Mouse (Mus musculus) hindbrain, embryonic 13.5 days (tissue): Measurements from ENCODE around the gene Tfap2d. TPM values are rescaled to one million over a fixed set of nuclear protein-coding genes. Genes with fewer than 3 reads are reported as not detected.

Source experiments
- ATAC-seq: fragments of 200-750 bp; cut with Nextera tagmentation; 2 replicates; pipeline ENCODE4 v1.8.0; 2017; ENCODE audit warnings: moderate TSS enrichment; ENCODE audit not compliant: low FRiP score
- H3K27ac ChIP-seq: fragments of 300-500 bp; sonication (generic); 2 replicates; pipeline ENCODE4 v1.5.1; 2015; ENCODE audit warnings: inconsistent platforms, mild to moderate bottlenecking, moderate library complexity
- H3K27me3 ChIP-seq: fragments of 300-500 bp; sonication (generic); 2 replicates; pipeline ENCODE4 v1.6.1; 2015; ENCODE audit warnings: mild to moderate bottlenecking, inconsistent platforms
- H3K36me3 ChIP-seq: fragments of 300-500 bp; sonication (generic); 2 replicates; pipeline ENCODE4 v1.6.1; 2015; ENCODE audit warnings: mild to moderate bottlenecking, inconsistent platforms
- H3K4me1 ChIP-seq: fragments of 300-500 bp; sonication (generic); replicated peaks from 2 replicates; pipeline ENCODE4 v1.6.1; 2015; ENCODE audit warnings: inconsistent platforms
- H3K4me2 ChIP-seq: fragments of 300-500 bp; sonication (generic); 2 replicates; pipeline ENCODE4 v1.6.1; 2015; ENCODE audit warnings: inconsistent platforms, mild to moderate bottlenecking, moderate library complexity
- H3K4me3 ChIP-seq: fragments of 300-500 bp; sonication (generic); 2 replicates; pipeline ENCODE4 v1.5.1; 2015; ENCODE audit warnings: mild to moderate bottlenecking, inconsistent platforms
- H3K9ac ChIP-seq: fragments of 300-500 bp; sonication (generic); 2 replicates; pipeline ENCODE4 v1.6.1; 2015; ENCODE audit warnings: mild to moderate bottlenecking, inconsistent platforms
- H3K9me3 ChIP-seq: fragments of 300-500 bp; sonication (generic); 2 replicates; pipeline ENCODE4 v1.6.1; 2016; ENCODE audit warnings: inconsistent platforms
- WGBS: fragments of 180-500 bp; shearing (Covaris S2); methylation state at CpG from one replicate; pipeline ENCODE4 v1.1.7; 2015; 5-methylcytosine and 5-hydroxymethylcytosine counted together
- polyA plus RNA-seq: library from polyadenylated mRNA; unstranded; fragments of >200 nt; fragmentation: Nextera tagmentation; extraction: Ambion mirVana; gene quantifications from 2 replicates; pipeline ENCODE4 v1.2.1, GENCODE M21; 2015

Tfap2d gene
- polyA plus RNA-seq, result 2.1 and 4.8 TPM in 2 replicates

DNA sequence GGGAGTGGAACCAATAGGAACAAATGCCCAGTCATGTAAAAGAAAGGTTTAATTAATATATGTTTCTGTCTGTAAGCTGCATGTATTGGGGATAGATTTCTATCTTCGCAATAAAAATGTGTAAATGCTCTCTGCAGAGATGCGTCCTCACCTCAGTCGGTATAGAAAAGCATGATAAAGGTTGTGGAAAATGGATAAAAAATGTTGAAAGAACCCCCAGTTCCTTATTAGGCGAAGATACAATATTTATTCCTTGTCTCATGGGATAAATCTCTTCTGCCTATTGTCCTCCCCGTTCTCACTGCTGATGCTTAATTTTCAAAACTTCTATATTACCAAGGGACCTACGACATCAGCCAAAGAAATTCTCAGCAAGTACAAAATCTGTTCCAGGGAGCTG is at the start of gene Tfap2d:
Gene Tfap2d, plus strand, starts transcription at position 392 of the 400 bp plus-strand sequence.
- H3K9ac ChIP-seq, result no peak within 1 kb of the TSS
- H3K9me3 ChIP-seq, result no peaks in the 10 kb centered on the region
- H3K4me2 ChIP-seq, result no peak within 1 kb of the TSS
- 4% methylated on average over 6 of the region's 6 CpGs for WGBS
- H3K36me3 ChIP-seq, result no peaks in the 10 kb centered on the region
- ATAC-seq, result no peak
- no peak within 1 kb of the TSS for H3K27ac ChIP-seq
- H3K4me3 ChIP-seq, result no peak within 1 kb of the TSS
- peaks cover 99% of the 10 kb centered on the region for H3K27me3 ChIP-seq
- H3K4me1 ChIP-seq, result no peaks in the 10 kb centered on the region

DNA sequence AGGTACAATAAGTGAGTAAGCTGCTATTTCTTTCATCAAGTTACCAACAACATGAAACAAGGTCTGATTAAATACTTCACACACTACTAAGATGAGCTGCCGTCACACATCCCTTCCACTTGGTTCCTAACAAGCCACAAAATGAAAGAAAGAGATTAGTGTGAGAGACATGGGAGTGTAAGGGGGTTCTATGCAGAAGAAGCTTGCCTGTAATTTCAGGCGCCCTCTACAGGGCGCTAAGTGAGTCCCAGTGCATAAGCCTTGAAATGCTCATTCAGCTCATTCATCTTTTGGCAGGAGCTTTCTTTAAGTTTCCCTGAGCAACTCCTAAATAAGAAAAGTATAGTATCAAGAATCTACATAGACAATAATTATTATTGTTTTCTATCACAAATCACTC is 46.5 kb upstream of the Tfap2d start:
- no peak overlapping the region for H3K9ac ChIP-seq
- no peaks in the 10 kb centered on the region for H3K4me1 ChIP-seq
- H3K4me2 ChIP-seq, result no peak overlapping the region
- H3K4me3 ChIP-seq, result no peak overlapping the region
- no peaks in the 10 kb centered on the region for H3K36me3 ChIP-seq
- H3K27ac ChIP-seq, result no peak overlapping the region
- no peaks in the 10 kb centered on the region for H3K27me3 ChIP-seq
- no peaks in the 10 kb centered on the region for H3K9me3 ChIP-seq
- 17% methylated on average over 3 of the region's 3 CpGs for WGBS
- ATAC-seq, result no peak

DNA sequence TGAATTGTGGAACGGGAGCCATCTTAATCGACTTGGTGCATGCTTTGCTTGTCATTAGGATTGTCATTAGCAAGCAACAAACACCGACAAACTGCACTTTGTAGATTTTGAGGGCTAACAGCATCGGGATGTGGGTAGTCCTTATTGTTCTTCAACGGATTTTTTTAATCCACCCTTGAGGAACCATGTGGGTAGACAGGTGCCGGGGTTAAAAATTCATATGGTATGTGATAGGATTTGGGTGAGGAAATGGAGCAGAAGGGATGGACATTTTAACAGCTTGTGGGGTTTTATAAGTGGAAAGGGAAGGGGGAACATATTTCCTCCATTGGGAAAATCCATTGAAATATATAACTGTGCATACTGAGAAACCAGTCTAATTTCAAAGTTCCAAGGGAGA is 46.0 kb upstream of the Tfap2d start:
- H3K9ac ChIP-seq, result no peak overlapping the region
- ATAC-seq, result no peak
- no peak overlapping the region for H3K4me3 ChIP-seq
- H3K9me3 ChIP-seq, result no peaks in the 10 kb centered on the region
- H3K27ac ChIP-seq, result no peak overlapping the region
- no peaks in the 10 kb centered on the region for H3K27me3 ChIP-seq
- no peaks in the 10 kb centered on the region for H3K4me1 ChIP-seq
- no peaks in the 10 kb centered on the region for H3K36me3 ChIP-seq
- H3K4me2 ChIP-seq, result no peak overlapping the region
- WGBS, result 81% methylated on average over 6 of the region's 6 CpGs

DNA sequence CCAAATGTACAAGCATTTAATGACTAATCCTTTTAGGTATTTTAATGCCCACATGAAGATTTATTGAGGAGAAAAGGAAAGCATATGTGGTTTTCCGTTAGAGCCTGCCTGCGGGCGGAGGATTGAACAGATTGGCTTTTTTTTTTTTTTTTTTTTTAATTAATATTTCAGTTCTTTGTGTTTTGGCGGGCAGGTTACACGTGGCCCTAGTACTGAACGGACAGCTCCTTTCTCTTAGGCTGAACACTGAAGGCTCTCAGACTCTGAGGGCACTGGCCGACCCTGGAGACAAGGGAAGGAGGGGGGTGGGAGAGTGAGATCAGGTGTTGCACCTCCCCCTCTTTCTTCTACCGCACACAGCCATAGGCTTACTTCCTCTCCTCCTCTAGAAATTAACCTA is 14.7 kb upstream of the Tfap2d start:
- Histone ChIP-seq H3K36me3 (no peaks in the 10 kb centered on the region), H3K4me1 (0 out of 2 replicates have a peak, but pooled peaks cover 3% of the 10 kb centered on the region), H3K9ac (no peak overlapping the region), H3K4me3 (no peak overlapping the region), H3K4me2 (no peak overlapping the region), H3K27me3 (0 out of 2 replicates have a peak, but pooled peaks cover 7% of the 10 kb centered on the region), H3K27ac (no peak overlapping the region), H3K9me3 (no peaks in the 10 kb centered on the region)
- peak; percentile 49; the same call in 1 of the 2 replicates for ATAC-seq
- WGBS, result 9% methylated on average over 8 of the region's 8 CpGs

DNA sequence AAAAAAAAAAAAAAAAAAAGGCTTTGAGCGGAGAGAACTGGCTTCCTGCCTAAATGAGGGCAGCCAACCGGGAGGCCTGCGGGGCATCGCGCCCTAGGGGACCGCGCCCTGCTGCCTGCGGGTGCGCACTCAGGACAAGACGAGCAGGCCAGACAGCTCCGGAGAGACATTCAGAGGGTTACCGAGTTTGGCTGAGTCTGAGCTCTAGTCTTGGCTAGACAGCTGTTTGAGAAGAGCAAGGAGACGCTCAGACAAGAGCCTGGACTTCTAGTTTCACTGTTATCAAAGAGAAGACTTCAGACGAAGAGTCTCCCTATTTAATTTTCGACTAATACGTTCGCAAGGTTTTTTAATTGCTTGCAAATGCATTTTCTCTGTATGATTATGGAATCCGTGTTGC is 5.9 kb upstream of the Tfap2d start:
- H3K4me3 ChIP-seq, result no peak overlapping the region
- WGBS, result under 1% methylated on average over 18 of the region's 18 CpGs
- no peak overlapping the region for H3K27ac ChIP-seq
- H3K9me3 ChIP-seq, result no peaks in the 10 kb centered on the region
- no peak for ATAC-seq
- peaks cover 4% of the 10 kb centered on the region for H3K4me1 ChIP-seq
- H3K4me2 ChIP-seq, result 0 out of 2 replicates have a peak overlapping the region, but pooled peaks have one; percentile 27
- peaks cover 85% of the 10 kb centered on the region for H3K27me3 ChIP-seq
- no peak overlapping the region for H3K9ac ChIP-seq
- H3K36me3 ChIP-seq, result no peaks in the 10 kb centered on the region

DNA sequence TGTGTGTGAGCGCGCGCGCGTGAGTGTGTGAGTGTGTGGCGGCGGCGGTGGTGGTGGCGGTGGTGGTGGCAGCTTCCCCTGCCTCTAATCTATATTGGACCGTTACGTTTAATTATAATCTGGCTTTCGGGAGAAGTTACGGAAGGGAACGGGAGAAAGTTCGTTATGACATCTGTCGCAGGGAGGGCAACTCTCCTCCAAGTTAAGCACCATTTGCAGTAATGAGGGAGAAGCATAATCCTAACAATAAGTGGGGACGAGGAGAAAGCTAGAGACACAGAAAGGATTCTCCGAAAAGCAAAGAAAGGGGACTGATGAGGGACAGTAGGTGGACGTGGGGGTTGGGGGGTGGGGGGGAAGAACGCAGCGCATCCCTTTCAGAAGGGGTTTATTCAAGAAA is 494 bp downstream of the Tfap2d start:
- H3K4me2 ChIP-seq, result no peak overlapping the region
- WGBS, result under 1% methylated on average over 21 of the region's 21 CpGs
- no peak overlapping the region for H3K9ac ChIP-seq
- no peak overlapping the region for H3K27ac ChIP-seq
- no peaks in the 10 kb centered on the region for H3K9me3 ChIP-seq
- ATAC-seq, result no peak
- peaks cover 100% of the 10 kb centered on the region for H3K27me3 ChIP-seq
- no peaks in the 10 kb centered on the region for H3K4me1 ChIP-seq
- no peaks in the 10 kb centered on the region for H3K36me3 ChIP-seq
- no peak overlapping the region for H3K4me3 ChIP-seq

DNA sequence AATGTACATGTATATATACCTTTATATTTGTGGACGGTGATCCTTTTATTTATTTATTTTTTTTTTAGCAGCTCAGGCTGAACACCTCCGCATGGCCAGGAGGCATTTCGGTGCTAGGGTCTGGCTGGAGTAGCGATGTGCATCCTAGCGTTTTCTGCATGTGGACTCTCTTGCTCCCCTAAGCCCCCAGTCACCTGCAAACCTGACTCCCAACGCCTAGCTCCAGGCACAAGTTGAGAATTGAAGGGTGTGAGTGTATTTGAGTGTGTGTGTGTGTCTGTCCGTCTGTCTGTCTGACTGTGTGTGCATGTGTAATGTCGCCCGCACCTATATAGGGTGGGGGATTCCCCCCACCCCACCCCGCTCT is 937 bp downstream of the Tfap2d start:
- Histone ChIP-seq H3K4me1 (no peaks in the 10 kb centered on the region), H3K9me3 (no peaks in the 10 kb centered on the region), H3K4me3 (no peak overlapping the region), H3K9ac (no peak overlapping the region), H3K4me2 (no peak overlapping the region), H3K27me3 (peaks cover 100% of the 10 kb centered on the region), H3K27ac (no peak overlapping the region), H3K36me3 (no peaks in the 10 kb centered on the region)
- WGBS, result under 1% methylated on average over 10 of the region's 10 CpGs
- ATAC-seq, result no peak

DNA sequence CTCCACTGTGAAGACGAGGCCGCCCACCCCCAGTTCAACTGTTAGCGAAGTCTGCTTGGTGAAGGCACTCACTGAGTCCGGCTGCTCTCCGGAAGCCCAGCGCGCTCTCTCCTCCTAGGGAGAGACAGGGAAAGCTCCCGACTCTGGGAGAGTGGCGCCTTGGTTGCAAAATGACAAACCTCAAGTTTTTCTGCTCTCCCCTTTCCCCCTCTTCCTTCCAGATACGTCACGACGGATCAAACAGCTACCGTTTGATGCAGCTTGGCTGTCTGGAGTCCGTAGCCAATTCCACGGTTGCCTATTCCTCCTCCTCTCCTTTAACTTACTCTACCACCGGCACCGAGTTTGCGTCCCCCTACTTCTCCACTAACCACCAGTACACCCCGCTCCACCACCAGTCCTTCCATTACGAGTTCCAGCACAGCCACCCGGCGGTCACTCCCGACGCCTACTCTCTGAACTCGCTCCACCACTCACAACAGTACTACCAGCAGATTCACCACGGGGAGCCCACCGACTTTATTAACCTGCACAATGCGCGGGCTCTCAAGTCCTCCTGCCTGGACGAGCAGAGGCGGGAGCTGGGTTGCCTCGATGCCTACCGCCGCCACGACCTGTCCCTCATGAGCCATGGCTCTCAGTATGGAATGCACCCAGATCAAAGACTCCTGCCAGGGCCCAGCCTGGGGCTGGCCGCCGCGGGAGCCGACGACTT is 1.5 kb downstream of the Tfap2d start:
- Histone ChIP-seq H3K36me3 (no peaks in the 10 kb centered on the region), H3K9ac (no peak overlapping the region), H3K27ac (no peak overlapping the region), H3K27me3 (peaks cover 100% of the 10 kb centered on the region), H3K4me2 (no peak overlapping the region), H3K4me1 (no peaks in the 10 kb centered on the region), H3K4me3 (no peak overlapping the region), H3K9me3 (no peaks in the 10 kb centered on the region)
- ATAC-seq, result peak; percentile 60
- under 1% methylated on average over 35 of the region's 40 CpGs for WGBS

DNA sequence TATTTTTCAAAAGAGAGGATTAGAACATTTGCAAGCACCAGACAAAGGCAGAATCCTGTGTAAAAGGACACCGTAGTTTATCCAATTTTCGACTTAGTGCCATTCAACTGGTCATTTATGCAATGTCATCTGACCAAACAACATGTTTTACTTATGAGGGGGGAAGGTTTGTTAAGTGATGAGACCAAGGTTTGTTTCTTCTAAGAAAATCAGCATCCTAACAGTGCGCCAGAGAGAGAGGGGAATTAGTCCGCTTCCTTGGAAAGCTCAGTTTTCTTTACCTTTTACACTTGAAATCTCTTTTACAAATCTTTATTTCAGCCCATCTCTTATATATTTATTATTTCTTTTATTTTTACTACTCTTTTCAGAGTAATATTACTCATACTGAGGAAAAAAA is 3.6 kb downstream of the Tfap2d start:
- 2% methylated on average over 4 of the region's 4 CpGs for WGBS
- H3K36me3 ChIP-seq, result no peaks in the 10 kb centered on the region
- no peaks in the 10 kb centered on the region for H3K9me3 ChIP-seq
- H3K27me3 ChIP-seq, result peaks cover 100% of the 10 kb centered on the region
- H3K4me3 ChIP-seq, result no peak overlapping the region
- H3K4me1 ChIP-seq, result no peaks in the 10 kb centered on the region
- H3K4me2 ChIP-seq, result no peak overlapping the region
- no peak for ATAC-seq
- H3K9ac ChIP-seq, result no peak overlapping the region
- H3K27ac ChIP-seq, result no peak overlapping the region

DNA sequence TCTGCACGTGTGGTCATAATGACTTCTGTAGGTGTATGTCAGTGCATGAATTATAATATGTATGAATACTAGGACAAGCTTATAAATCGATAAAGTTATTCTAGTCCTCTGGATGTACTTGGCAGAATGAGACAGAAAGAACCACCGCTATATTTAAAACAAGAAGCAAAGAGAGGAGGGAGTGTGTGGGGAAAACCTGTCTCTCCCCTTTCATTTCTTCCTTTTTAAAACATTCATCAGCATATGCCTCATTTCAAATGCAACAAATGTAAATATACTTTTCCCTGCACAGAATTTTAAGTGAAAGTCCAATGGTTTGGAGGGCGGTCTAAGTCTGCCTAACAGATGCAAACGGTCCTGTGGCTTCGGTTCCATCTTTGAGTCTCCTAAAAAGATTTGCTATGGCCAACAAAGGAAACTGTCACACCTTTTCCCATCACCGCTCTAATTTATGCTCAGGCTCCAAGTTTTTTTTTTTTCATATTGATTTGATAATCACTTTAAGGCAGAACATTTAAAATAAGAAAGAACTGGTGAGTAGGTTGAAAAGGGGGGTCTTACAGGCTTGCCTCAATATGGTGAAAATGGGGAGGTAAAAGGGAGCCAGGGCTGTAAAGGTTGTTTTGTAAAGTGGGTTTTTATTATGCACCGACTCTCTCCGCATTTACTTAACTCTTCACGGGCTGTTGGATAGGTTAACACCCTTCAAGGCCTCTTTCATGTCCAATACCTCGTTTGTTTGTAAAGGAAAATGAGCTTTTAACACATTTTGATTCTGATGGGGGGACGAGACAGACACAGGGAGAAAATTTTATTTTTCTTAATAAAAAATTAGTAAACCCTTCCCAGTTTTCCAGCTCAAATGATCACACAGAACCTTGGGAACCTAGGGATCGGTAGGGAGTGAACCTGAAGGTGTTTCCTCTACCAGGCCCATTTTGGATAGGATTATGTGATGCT is 4.3 kb downstream of the Tfap2d start:
- Histone ChIP-seq H3K4me1 (no peaks in the 10 kb centered on the region), H3K9ac (no peak overlapping the region), H3K4me3 (no peak overlapping the region), H3K36me3 (no peaks in the 10 kb centered on the region), H3K9me3 (no peaks in the 10 kb centered on the region), H3K27me3 (peaks cover 100% of the 10 kb centered on the region), H3K4me2 (no peak overlapping the region), H3K27ac (no peak overlapping the region)
- no peak for ATAC-seq
- WGBS, result 1% methylated on average over 13 of the region's 13 CpGs

DNA sequence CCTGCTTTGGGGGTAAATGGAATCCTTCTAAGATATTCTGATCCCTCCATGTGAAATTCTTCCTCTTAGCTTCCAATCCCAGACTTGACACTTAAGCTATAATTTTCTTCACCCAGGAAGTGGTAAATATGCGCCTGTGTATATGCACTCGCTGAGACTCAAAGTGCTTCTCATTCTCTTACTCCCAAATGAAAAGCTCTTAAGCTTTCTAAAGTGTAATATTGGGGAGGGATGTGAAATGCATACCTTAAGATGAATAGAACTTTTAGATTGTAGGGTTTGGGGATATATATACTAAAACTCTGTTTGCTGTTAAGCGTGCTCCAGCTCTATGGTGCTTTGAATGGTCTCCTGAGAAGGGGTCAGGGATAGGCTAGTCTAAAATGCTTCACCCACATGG is 5.0 kb downstream of the Tfap2d start:
- Histone ChIP-seq H3K27ac (no peak overlapping the region), H3K27me3 (peaks cover 100% of the 10 kb centered on the region), H3K36me3 (no peaks in the 10 kb centered on the region), H3K9ac (no peak overlapping the region), H3K9me3 (no peaks in the 10 kb centered on the region), H3K4me3 (no peak overlapping the region), H3K4me1 (no peaks in the 10 kb centered on the region), H3K4me2 (no peak overlapping the region)
- ATAC-seq, result no peak
- WGBS, result 2% methylated on average over 3 of the region's 3 CpGs

DNA sequence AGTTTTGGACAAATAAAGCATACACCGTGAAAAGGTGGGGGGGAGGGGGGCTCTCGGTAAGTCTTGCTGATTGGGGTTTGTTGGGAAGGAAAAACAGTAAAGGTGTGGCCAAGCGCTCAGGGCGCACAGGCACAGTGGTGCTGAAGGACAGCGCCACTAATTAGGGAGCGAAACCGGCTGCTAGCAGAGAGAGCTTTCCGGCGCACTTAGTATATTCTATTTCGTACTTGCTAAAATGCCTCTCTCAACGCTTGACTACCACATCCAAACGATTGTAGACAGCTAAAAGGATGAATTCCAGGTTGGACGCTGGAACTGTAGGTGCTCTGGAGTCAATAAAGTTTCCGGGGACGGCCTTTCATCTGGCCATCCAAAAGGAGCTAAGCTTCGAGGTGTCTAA is 6.9 kb downstream of the Tfap2d start:
- 1% methylated on average over 16 of the region's 16 CpGs for WGBS
- no peak overlapping the region for H3K27ac ChIP-seq

More for the DNA sequence above, 6.9 kb downstream of the Tfap2d start:
- Histone ChIP-seq H3K36me3 (no peaks in the 10 kb centered on the region), H3K27me3 (peaks cover 99% of the 10 kb centered on the region), H3K4me1 (no peaks in the 10 kb centered on the region), H3K4me3 (no peak overlapping the region), H3K4me2 (no peak overlapping the region), H3K9ac (no peak overlapping the region), H3K9me3 (no peaks in the 10 kb centered on the region)
- no peak for ATAC-seq
